Mouse (Mus musculus): ENCODE measurements around the gene Klrk1. TPM values are rescaled to one million over a fixed set of nuclear protein-coding genes. Genes with fewer than 3 reads are reported as not detected.
A peak's percentile ranks its signal among the peaks of the same experiment; 100 is the strongest.

Klrk1 gene
- total and polyA plus RNA-seq, 2 experiments from 2014 or later = 0.07 TPM; not detected in 1

- Histone ChIP-seq H3K27me3 (ENCODE audit: insufficient read depth, low read length) (no peaks in the 10 kb centered on the region), H3K9me3 (ENCODE audit: low read length) (no peaks in the 10 kb centered on the region), H3K4me1 (ENCODE audit: insufficient read depth, low read length) (no peaks in the 10 kb centered on the region), H3K4me3 (ENCODE audit: low read depth, low read length) (no peak overlapping the region), H3K27ac (ENCODE audit: low read depth, low read length) (no peak overlapping the region), H3K9ac (replicated peaks; ENCODE audit: low read length, poor library complexity, severe bottlenecking) (no peak overlapping the region), H3K36me3 (ENCODE audit: insufficient read depth, low read length) (no peaks in the 10 kb centered on the region), H3K4me2 (ENCODE audit: low read depth, low read length, poor library complexity, severe bottlenecking) (no peak overlapping the region)
- WGBS = 35% methylated on average over 2 of the region's 2 CpGs
- peak; percentile 49; the same call in 1 of the 2 replicates for TF ChIP-seq CTCF (IDR thresholded peaks at IDR 0.05)
- ATAC-seq (ENCODE audit: low FRiP score) (no peak), DNase-seq (ENCODE audit: low spot score) (peak; percentile 15)
These were observed 48.3 kb downstream of the Klrk1 start for GRCm38 (mm10) chr6:129575315-129575714.

GRCm38 (mm10) chr6:129565257-129565656 is 58.4 kb downstream of the Klrk1 start:
- no peak overlapping the region for H3K4me2 ChIP-seq (ENCODE audit: low read depth, low read length, poor library complexity, severe bottlenecking)
- H3K4me3 ChIP-seq (ENCODE audit: low read depth, low read length) = no peak overlapping the region
- no peak for DNase-seq (ENCODE audit: low spot score)
- H3K36me3 ChIP-seq (ENCODE audit: insufficient read depth, low read length) = no peaks in the 10 kb centered on the region
- no peak overlapping the region for H3K27ac ChIP-seq (ENCODE audit: low read depth, low read length)
- WGBS = 87% methylated on average over 2 of the region's 2 CpGs
- H3K27me3 ChIP-seq (ENCODE audit: insufficient read depth, low read length) = no peaks in the 10 kb centered on the region
- no peak overlapping the region for H3K9ac ChIP-seq (replicated peaks; ENCODE audit: low read length, poor library complexity, severe bottlenecking)
- ATAC-seq (ENCODE audit: low FRiP score) = no peak
- no peaks in the 10 kb centered on the region for H3K9me3 ChIP-seq (ENCODE audit: low read length)
- no peaks in the 10 kb centered on the region for H3K4me1 ChIP-seq (ENCODE audit: insufficient read depth, low read length)
- no peak for TF ChIP-seq CTCF (IDR thresholded peaks at IDR 0.05)

Other genes with a start within 250 kb of the Klrk1 start
- gene Clec12b, start 238.0 kb downstream of the Klrk1 start, total RNA-seq (2014; rRNA removed) = not detected in 2 replicates
- gene Clec12b, start 238.0 kb downstream of the Klrk1 start, polyA plus RNA-seq (2015; fragmentation: Nextera tagmentation; extraction: Ambion mirVana) = 0.23 and 0.37 TPM in 2 replicates
- gene Clec1b, start 226.6 kb downstream of the Klrk1 start, total RNA-seq (2014; rRNA removed) = not detected in 2 replicates
- gene Clec1b, start 226.6 kb downstream of the Klrk1 start, polyA plus RNA-seq (2015; fragmentation: Nextera tagmentation; extraction: Ambion mirVana) = 0.46 and 0.61 TPM in 2 replicates
- not detected in 2 replicates for gene Clec9a, start 215.0 kb downstream of the Klrk1 start, total RNA-seq (2014; rRNA removed)
- 0.07 and 0.44 TPM in 2 replicates for gene Clec9a, start 215.0 kb downstream of the Klrk1 start, polyA plus RNA-seq (2015; fragmentation: Nextera tagmentation; extraction: Ambion mirVana)
- 1.9 and 5.6 TPM in 2 replicates for gene Clec1a, start 171.9 kb downstream of the Klrk1 start, total RNA-seq (2014; rRNA removed)
- gene Clec1a, start 171.9 kb downstream of the Klrk1 start, polyA plus RNA-seq (2015; fragmentation: Nextera tagmentation; extraction: Ambion mirVana) = 2.6 and 2.8 TPM in 2 replicates
- not detected in 2 replicates for gene Olr1, start 116.7 kb downstream of the Klrk1 start, total RNA-seq (2014; rRNA removed)
- not detected in 2 replicates for gene Olr1, start 116.7 kb downstream of the Klrk1 start, polyA plus RNA-seq (2015; fragmentation: Nextera tagmentation; extraction: Ambion mirVana)
- gene Tmem52b, start 111.3 kb downstream of the Klrk1 start, total RNA-seq (2014; rRNA removed) = not detected in 2 replicates
- not detected in 2 replicates for gene Tmem52b, start 111.3 kb downstream of the Klrk1 start, polyA plus RNA-seq (2015; fragmentation: Nextera tagmentation; extraction: Ambion mirVana)
- gene Gabarapl1, start 90.7 kb downstream of the Klrk1 start, total RNA-seq (2014; rRNA removed) = 281 and 333 TPM in 2 replicates
- 276 and 278 TPM in 2 replicates for gene Gabarapl1, start 90.7 kb downstream of the Klrk1 start, polyA plus RNA-seq (2015; fragmentation: Nextera tagmentation; extraction: Ambion mirVana)
- gene Klre1, start 46.0 kb downstream of the Klrk1 start, total RNA-seq (2014; rRNA removed) = 0.24 TPM in 1 of 2 replicates, not detected in the other
- 0.15 and 0.34 TPM in 2 replicates for gene Klre1, start 46.0 kb downstream of the Klrk1 start, polyA plus RNA-seq (2015; fragmentation: Nextera tagmentation; extraction: Ambion mirVana)
- gene Klrd1, start 32.1 kb downstream of the Klrk1 start, total RNA-seq (2014; rRNA removed) = not detected in 2 replicates
- not detected in 2 replicates for gene Klrd1, start 32.1 kb downstream of the Klrk1 start, polyA plus RNA-seq (2015; fragmentation: Nextera tagmentation; extraction: Ambion mirVana)
- not detected in 2 replicates for gene Klrc3, start 19.5 kb upstream of the Klrk1 start, total RNA-seq (2014; rRNA removed)
- gene Klrc3, start 19.5 kb upstream of the Klrk1 start, polyA plus RNA-seq (2015; fragmentation: Nextera tagmentation; extraction: Ambion mirVana) = not detected in 2 replicates
- not detected in 2 replicates for gene Klrc2, start 36.8 kb upstream of the Klrk1 start, total RNA-seq (2014; rRNA removed)
- not detected in 2 replicates for gene Klrc2, start 36.8 kb upstream of the Klrk1 start, polyA plus RNA-seq (2015; fragmentation: Nextera tagmentation; extraction: Ambion mirVana)
- not detected in 2 replicates for gene Klrc1, start 55.1 kb upstream of the Klrk1 start, total RNA-seq (2014; rRNA removed)
- not detected in 2 replicates for gene Klrc1, start 55.1 kb upstream of the Klrk1 start, polyA plus RNA-seq (2015; fragmentation: Nextera tagmentation; extraction: Ambion mirVana)
- gene Klri1, start 93.3 kb upstream of the Klrk1 start, total RNA-seq (2014; rRNA removed) = not detected in 2 replicates
- not detected in 2 replicates for gene Klri1, start 93.3 kb upstream of the Klrk1 start, polyA plus RNA-seq (2015; fragmentation: Nextera tagmentation; extraction: Ambion mirVana)
- 0.14 TPM in 1 of 2 replicates, not detected in the other for gene Klri2, start 116.6 kb upstream of the Klrk1 start, total RNA-seq (2014; rRNA removed)
- gene Klri2, start 116.6 kb upstream of the Klrk1 start, polyA plus RNA-seq (2015; fragmentation: Nextera tagmentation; extraction: Ambion mirVana) = 0.04 TPM in 1 of 2 replicates, not detected in the other
- not detected in 2 replicates for gene Gm156, start 160.4 kb upstream of the Klrk1 start, total RNA-seq (2014; rRNA removed)
- gene Gm156, start 160.4 kb upstream of the Klrk1 start, polyA plus RNA-seq (2015; fragmentation: Nextera tagmentation; extraction: Ambion mirVana) = not detected in 2 replicates
- gene Gm17631, start 238.8 kb upstream of the Klrk1 start, total RNA-seq (2014; rRNA removed) = not detected in 2 replicates
- not detected in 2 replicates for gene Gm17631, start 238.8 kb upstream of the Klrk1 start, polyA plus RNA-seq (2015; fragmentation: Nextera tagmentation; extraction: Ambion mirVana)

All from midbrain, postnatal 0 days (tissue).